Mouse (Mus musculus) heart, embryonic 15.5 days (tissue): ENCODE measurements around the gene Hs3st4. TPM values are rescaled to one million over a fixed set of nuclear protein-coding genes. Genes with fewer than 3 reads are reported as not detected.

ENCODE experiments used
- ATAC-seq: fragments of 200-750 bp; cut with Nextera tagmentation; replicated peaks from 2 replicates; pipeline ENCODE4 v1.8.0; 2017; ENCODE audit warnings: low read depth, moderate TSS enrichment; ENCODE audit not compliant: insufficient number of reproducible peaks, insufficient read depth, low FRiP score
- H3K27ac ChIP-seq: fragments of 300-500 bp; sonication (generic); 2 replicates; pipeline ENCODE4 v1.5.1; 2015; ENCODE audit warnings: mild to moderate bottlenecking, inconsistent platforms
- H3K27me3 ChIP-seq: fragments of 300-500 bp; sonication (generic); 2 replicates; pipeline ENCODE4 v1.6.1; 2015; ENCODE audit warnings: inconsistent platforms
- H3K36me3 ChIP-seq: fragments of 300-500 bp; sonication (generic); 2 replicates; pipeline ENCODE4 v1.6.1; 2015; ENCODE audit warnings: mild to moderate bottlenecking, inconsistent platforms
- H3K4me1 ChIP-seq: fragments of 300-500 bp; sonication (generic); replicated peaks from 2 replicates; pipeline ENCODE4 v1.6.1; 2015; ENCODE audit warnings: inconsistent platforms
- H3K4me2 ChIP-seq: fragments of 300-500 bp; sonication (generic); 2 replicates; pipeline ENCODE4 v1.6.1; 2015; ENCODE audit warnings: inconsistent platforms, mild to moderate bottlenecking, moderate library complexity
- H3K4me3 ChIP-seq: fragments of 300-500 bp; sonication (generic); 2 replicates; pipeline ENCODE4 v1.5.1; 2015; ENCODE audit warnings: mild to moderate bottlenecking, inconsistent platforms
- H3K9ac ChIP-seq: fragments of 300-500 bp; sonication (generic); 2 replicates; pipeline ENCODE4 v1.6.1; 2015; ENCODE audit warnings: mild to moderate bottlenecking, inconsistent platforms
- H3K9me3 ChIP-seq: fragments of 300-500 bp; sonication (generic); replicated peaks from 2 replicates; pipeline ENCODE4 v1.6.1; 2016; ENCODE audit warnings: inconsistent platforms
- WGBS: fragments of 180-500 bp; shearing (Covaris S2); methylation state at CpG from one replicate; pipeline ENCODE4 v1.1.7; 2015; ENCODE audit warnings: mixed read lengths; 5-methylcytosine and 5-hydroxymethylcytosine counted together
- polyA plus RNA-seq: library from polyadenylated mRNA; unstranded; fragments of >200 nt; fragmentation: Nextera tagmentation; extraction: Ambion mirVana; gene quantifications from 2 replicates; pipeline ENCODE4 v1.2.1, GENCODE M21; 2015

Hs3st4 gene
- polyA plus RNA-seq, 1 experiment from 2014 or later, result 0.58 TPM

DNA sequence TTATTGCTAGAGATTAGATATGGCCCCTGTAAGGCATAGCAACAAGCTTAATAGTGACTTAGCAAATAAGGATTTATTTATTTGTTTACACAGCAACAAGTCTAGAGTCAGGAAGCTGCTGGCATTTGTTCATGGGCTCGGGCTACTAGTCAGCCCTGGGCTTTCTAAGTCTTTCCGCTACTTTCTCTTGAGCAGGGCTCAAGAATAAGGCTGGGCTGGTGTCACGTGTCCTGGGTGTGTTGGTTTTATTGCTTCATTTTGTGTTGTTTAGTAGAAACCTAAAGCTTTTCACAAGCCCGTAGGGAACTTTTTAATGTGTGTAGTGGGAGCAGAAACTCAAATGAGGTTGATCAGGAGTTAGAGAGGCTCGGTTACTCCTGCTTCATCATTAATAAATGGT is 153.5 kb downstream of the Hs3st4 start:
- Histone ChIP-seq H3K4me2 (no peak overlapping the region), H3K4me1 (no peaks in the 10 kb centered on the region), H3K9ac (no peak overlapping the region), H3K27ac (no peak overlapping the region), H3K36me3 (no peaks in the 10 kb centered on the region), H3K27me3 (no peaks in the 10 kb centered on the region), H3K4me3 (no peak overlapping the region), H3K9me3 (no peaks in the 10 kb centered on the region)
- WGBS, result 72% methylated on average over 5 of the region's 5 CpGs
- ATAC-seq, result no peak

DNA sequence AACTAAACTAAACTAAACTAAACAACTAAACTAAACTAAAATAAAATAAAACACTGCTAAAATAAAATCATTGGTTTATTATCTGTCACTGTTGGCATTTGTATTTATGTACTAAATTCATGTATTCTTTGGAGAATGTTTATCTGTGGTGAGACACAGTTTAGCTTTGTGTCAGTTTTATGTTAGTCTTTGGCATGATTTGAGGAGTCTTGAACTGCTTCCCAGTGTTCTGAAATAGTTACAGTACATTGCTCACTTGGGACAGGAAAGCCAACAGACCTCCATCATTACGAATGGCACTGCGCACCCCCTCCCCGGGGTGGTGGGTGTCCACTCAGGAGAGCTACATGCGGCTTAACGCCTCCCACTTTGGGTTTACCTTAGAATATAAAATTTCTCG is 158.6 kb downstream of the Hs3st4 start:
- Histone ChIP-seq H3K27ac (no peak overlapping the region), H3K4me1 (no peaks in the 10 kb centered on the region), H3K36me3 (no peaks in the 10 kb centered on the region), H3K9me3 (no peaks in the 10 kb centered on the region), H3K4me2 (no peak overlapping the region), H3K27me3 (no peaks in the 10 kb centered on the region), H3K9ac (no peak overlapping the region), H3K4me3 (no peak overlapping the region)
- ATAC-seq, result no peak
- WGBS, result 80% methylated on average over 6 of the region's 6 CpGs

DNA sequence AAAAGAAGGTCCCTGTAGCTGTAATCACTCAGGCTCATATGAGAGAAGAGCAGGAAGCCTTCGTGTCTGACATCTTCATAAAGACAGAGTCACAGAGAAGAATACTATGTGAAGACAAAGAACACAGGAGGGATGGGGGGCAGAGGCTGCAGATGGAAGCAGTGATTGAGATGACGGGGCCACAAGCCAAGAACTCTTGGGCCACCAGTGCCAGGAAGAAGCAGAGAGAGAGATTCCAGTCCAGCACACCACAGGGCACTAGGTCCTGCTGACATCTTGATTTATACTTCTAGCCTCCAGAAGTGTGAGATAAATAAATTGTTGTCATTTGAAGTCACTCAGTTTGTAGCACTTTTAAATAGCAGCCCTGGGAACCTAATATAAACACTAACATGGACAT is 168.2 kb downstream of the Hs3st4 start:
- Histone ChIP-seq H3K4me3 (no peak overlapping the region), H3K27ac (no peak overlapping the region), H3K9ac (no peak overlapping the region), H3K9me3 (no peaks in the 10 kb centered on the region), H3K4me2 (no peak overlapping the region), H3K27me3 (no peaks in the 10 kb centered on the region), H3K36me3 (no peaks in the 10 kb centered on the region), H3K4me1 (no peaks in the 10 kb centered on the region)
- 58% methylated on average over 2 of the region's 2 CpGs for WGBS
- ATAC-seq, result no peak

DNA sequence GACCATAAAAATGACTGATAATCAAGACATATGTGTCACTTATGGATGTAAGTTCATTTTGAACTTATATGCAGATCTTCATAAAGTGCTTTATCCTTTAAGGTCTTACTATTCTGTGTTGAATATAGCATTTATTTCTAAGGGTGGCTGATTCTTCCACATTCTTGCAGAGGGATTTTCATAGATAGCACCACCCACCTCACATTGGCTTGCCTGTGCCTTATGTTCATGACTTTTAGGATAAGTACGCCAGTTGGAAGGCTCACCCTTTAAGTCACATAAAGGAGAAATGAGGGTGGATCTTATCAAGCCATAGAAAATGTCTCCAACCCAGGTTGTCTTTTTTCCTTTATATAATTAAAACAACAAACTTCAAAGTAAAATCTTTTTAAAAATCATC is 180.6 kb downstream of the Hs3st4 start:
- WGBS, result 84% methylated on average over 1 of the region's 1 CpGs
- Histone ChIP-seq H3K27me3 (no peaks in the 10 kb centered on the region), H3K27ac (no peak overlapping the region), H3K36me3 (no peaks in the 10 kb centered on the region), H3K4me1 (no peaks in the 10 kb centered on the region), H3K9me3 (no peaks in the 10 kb centered on the region), H3K4me2 (no peak overlapping the region), H3K9ac (no peak overlapping the region), H3K4me3 (no peak overlapping the region)
- ATAC-seq, result no peak

DNA sequence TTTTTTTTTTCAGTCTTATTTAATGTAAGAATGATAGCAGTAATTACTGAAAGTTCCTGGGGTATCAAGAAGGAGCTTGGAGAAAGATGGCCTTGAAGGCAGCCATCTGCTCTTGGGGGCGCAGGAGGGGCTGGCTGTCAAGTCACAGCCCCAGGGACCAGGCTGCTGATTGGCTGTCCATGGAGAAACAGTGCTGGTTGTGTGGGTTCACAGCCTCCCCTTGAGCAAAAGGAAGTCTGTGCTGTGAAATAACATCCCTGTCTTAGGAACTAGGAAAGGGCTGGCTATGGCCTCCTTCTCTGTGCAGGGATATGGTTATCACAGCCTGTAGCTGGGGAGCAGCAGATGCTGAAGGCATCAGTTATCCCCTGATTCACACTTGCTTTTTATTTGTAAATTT is 183.6 kb downstream of the Hs3st4 start:
- WGBS, result 64% methylated on average over 1 of the region's 1 CpGs
- no peaks in the 10 kb centered on the region for H3K36me3 ChIP-seq
- H3K9ac ChIP-seq, result no peak overlapping the region
- no peak overlapping the region for H3K4me3 ChIP-seq
- no peaks in the 10 kb centered on the region for H3K4me1 ChIP-seq
- H3K9me3 ChIP-seq, result no peaks in the 10 kb centered on the region
- no peaks in the 10 kb centered on the region for H3K27me3 ChIP-seq
- no peak overlapping the region for H3K27ac ChIP-seq
- H3K4me2 ChIP-seq, result no peak overlapping the region
- no peak for ATAC-seq

DNA sequence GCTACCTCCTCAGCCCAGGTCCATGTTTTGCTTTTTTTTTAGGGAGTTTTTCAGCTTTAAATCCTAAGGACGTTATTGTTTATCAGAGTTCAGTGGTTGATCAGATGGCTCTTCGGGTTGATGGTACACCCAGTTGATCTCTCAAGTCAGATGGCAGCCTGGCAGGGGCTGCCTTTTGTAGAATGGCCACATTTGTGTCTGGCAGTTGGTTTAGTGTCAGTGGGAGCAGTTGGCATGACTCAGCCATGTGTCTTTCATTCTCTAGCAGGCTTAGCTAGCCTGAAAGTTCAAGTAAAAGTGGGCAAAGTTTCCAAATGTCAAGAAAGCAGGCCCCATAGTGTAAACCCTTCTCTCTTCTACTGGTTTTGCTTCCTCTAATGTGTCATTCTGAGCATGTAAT is 186.1 kb downstream of the Hs3st4 start:
- H3K36me3 ChIP-seq, result no peaks in the 10 kb centered on the region
- no peaks in the 10 kb centered on the region for H3K27me3 ChIP-seq
- no peak overlapping the region for H3K4me2 ChIP-seq
- H3K27ac ChIP-seq, result no peak overlapping the region
- H3K4me1 ChIP-seq, result no peaks in the 10 kb centered on the region
- 73% methylated on average over 2 of the region's 2 CpGs for WGBS
- H3K9ac ChIP-seq, result no peak overlapping the region
- no peak for ATAC-seq
- H3K9me3 ChIP-seq, result no peaks in the 10 kb centered on the region
- H3K4me3 ChIP-seq, result no peak overlapping the region

DNA sequence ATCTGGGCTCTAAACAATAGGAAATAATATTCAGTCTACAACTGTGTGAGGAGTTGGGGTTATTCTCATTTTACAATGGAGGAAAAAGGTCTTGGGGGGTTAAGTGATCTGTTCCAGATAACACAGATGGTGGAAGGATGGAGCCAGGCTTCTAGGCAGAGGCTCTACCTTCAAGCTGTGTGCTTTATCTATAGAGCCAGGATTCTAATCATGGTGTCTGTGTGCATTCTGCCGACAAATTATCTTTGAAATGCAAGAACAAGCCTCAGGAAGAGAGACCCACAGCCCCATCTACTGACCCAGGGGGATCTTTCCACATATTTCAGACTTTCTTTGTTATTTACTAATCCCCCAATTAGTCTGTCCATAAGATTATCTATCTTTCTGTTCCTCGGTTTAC is 187.3 kb downstream of the Hs3st4 start:
- Histone ChIP-seq H3K27ac (no peak overlapping the region), H3K27me3 (no peaks in the 10 kb centered on the region), H3K9me3 (no peaks in the 10 kb centered on the region), H3K9ac (no peak overlapping the region), H3K4me1 (no peaks in the 10 kb centered on the region), H3K4me2 (no peak overlapping the region), H3K36me3 (no peaks in the 10 kb centered on the region), H3K4me3 (no peak overlapping the region)
- WGBS, result 68% methylated on average over 2 of the region's 2 CpGs
- no peak for ATAC-seq

DNA sequence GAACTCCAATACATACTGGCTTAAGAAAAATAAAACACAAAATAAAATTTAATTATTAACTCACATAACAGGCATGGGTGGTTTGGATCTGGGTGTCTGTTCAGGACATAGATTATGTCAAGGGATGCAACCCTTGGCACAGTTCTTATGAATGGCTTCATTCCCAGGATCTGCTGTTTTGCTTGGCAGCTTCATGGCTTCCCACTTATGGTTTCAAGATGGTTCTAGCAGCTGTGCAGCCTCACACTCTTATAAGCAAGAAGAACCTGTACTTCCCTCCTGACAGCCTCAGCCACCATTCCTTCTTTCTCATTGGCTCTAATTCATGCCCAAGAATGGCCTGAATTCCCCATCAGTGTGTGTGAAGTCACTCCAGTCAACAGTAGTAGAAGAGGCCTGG is 189.3 kb downstream of the Hs3st4 start:
- no peak overlapping the region for H3K9ac ChIP-seq
- H3K36me3 ChIP-seq, result no peaks in the 10 kb centered on the region
- H3K9me3 ChIP-seq, result no peaks in the 10 kb centered on the region
- H3K4me3 ChIP-seq, result no peak overlapping the region
- no peak for ATAC-seq
- no peak overlapping the region for H3K4me2 ChIP-seq
- H3K27ac ChIP-seq, result no peak overlapping the region
- no peaks in the 10 kb centered on the region for H3K27me3 ChIP-seq
- H3K4me1 ChIP-seq, result no peaks in the 10 kb centered on the region

DNA sequence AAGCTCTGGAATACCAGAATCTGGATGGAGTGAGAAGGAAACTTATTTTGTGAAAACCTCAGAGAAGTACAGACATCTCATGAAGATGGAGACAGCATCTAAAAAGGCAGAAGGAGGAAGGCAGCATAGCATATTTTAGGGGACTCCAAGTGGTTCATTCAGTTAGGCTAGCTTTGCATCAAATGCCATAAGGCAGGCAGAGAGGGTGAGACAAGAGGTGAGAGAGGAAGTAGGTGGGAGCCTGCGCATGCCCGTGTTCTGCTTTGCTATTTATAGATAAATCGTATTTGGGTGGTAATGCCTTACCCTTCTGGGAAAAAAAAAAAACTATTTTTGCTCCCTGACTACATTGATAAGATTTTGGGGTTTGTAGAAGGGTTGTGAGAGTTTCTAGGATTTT is 198.3 kb downstream of the Hs3st4 start:
- Histone ChIP-seq H3K4me2 (no peak overlapping the region), H3K27ac (no peak overlapping the region), H3K9me3 (no peaks in the 10 kb centered on the region), H3K36me3 (no peaks in the 10 kb centered on the region), H3K27me3 (no peaks in the 10 kb centered on the region), H3K4me1 (no peaks in the 10 kb centered on the region), H3K4me3 (no peak overlapping the region), H3K9ac (no peak overlapping the region)
- WGBS, result 45% methylated on average over 3 of the region's 3 CpGs
- ATAC-seq, result no peak

DNA sequence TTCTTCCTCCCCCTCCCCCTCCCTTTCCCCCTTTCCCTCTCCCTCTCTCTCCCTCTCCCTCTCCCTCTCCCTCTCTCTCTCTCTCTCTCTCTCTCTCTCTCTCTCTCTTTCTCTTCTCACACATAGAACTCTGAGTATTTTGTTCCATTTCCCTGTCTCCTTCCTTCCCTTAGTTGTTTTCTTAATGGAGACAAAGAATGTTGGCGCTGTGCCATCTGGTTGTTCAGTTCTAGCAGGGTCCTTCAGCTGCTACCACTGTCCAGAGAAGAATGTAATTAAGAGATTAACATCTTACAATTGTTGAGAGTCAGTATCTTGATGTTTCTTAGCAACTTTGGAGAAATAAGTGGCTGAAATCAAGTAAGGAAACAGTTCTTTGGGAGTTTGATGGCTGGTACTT is 202.0 kb downstream of the Hs3st4 start:
- Histone ChIP-seq H3K27me3 (no peaks in the 10 kb centered on the region), H3K9me3 (no peaks in the 10 kb centered on the region), H3K36me3 (no peaks in the 10 kb centered on the region), H3K4me3 (no peak overlapping the region), H3K27ac (no peak overlapping the region), H3K9ac (no peak overlapping the region), H3K4me1 (no peaks in the 10 kb centered on the region), H3K4me2 (no peak overlapping the region)
- no peak for ATAC-seq
- WGBS, result 71% methylated on average over 1 of the region's 1 CpGs

DNA sequence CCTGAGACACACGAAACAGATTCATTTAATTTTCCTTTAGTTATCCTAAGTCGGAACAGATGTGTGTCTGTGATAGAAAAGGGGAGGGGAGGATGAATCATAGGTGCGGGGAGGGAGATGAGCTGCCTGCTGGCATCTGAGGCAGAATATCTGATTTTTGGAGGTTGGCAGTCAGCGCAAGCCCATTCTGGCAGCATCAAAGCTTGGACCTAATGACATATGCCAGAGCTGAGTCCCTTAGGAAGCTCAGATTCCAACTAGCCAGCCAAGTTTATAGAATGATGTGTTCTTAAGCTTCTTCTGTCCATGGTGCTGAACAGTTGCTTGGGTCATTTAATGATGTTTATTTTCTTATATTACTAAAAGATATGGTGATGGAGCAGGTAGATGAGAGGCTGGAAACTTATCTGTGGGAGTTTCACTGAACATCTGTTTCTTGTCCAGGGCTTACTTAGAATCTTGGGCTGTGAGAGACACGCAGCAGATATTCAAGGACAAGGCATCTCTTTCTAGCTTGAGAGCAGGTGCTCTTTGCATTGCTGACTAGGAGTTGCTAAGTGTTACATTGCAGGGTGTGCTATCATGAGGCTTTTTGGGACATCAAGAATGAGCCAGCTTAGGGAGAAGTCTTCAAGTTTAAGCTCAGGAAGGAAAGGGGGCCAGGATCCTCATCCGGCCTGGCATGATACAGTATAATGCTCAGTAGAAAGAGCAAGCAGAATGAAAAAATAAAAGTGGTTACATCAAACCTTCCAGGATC is 216.3 kb downstream of the Hs3st4 start:
- H3K27me3 ChIP-seq, result no peaks in the 10 kb centered on the region
- 63% methylated on average over 6 of the region's 6 CpGs for WGBS
- no peak overlapping the region for H3K27ac ChIP-seq
- no peak overlapping the region for H3K9ac ChIP-seq
- no peaks in the 10 kb centered on the region for H3K36me3 ChIP-seq
- no peak for ATAC-seq
- no peaks in the 10 kb centered on the region for H3K4me1 ChIP-seq
- no peaks in the 10 kb centered on the region for H3K9me3 ChIP-seq
- no peak overlapping the region for H3K4me2 ChIP-seq
- no peak overlapping the region for H3K4me3 ChIP-seq

DNA sequence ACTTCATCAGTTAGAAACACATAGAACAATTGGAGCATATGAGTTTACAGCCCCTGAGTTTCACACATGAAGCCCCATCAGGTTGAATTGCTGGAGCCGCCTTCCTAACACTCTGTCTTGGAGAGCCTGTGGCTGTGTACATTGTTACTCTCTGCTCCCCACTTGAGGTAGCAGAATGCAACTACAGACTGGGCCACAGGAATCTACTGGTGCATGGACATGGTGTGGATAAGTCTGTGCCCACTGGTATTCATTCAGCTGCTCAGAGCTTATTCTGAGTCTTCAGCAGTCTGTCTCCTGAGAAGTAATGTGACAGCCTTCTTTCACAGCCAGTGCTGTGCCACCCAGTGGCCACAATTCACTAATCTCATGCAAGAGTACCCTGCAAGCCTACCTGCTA is 234.3 kb downstream of the Hs3st4 start:
- no peak overlapping the region for H3K9ac ChIP-seq
- no peak overlapping the region for H3K27ac ChIP-seq
- no peaks in the 10 kb centered on the region for H3K27me3 ChIP-seq
- no peak for ATAC-seq
- no peak overlapping the region for H3K4me2 ChIP-seq
- H3K4me3 ChIP-seq, result no peak overlapping the region
- WGBS, result 76% methylated on average over 1 of the region's 1 CpGs
- no peaks in the 10 kb centered on the region for H3K36me3 ChIP-seq
- no peaks in the 10 kb centered on the region for H3K4me1 ChIP-seq
- H3K9me3 ChIP-seq, result no peaks in the 10 kb centered on the region
